Mouse (Mus musculus): ENCODE data around the gene Pcdh7. TPM values are rescaled to one million over a fixed set of nuclear protein-coding genes. Genes with fewer than 3 reads are reported as not detected.
A peak's percentile ranks its signal among the peaks of the same experiment; 100 is the strongest.
"Not testable (repeated sequence)": the region's sequence is repeated elsewhere in the genome, so short reads cannot be mapped to it uniquely, and the experiment has no call there.

Pcdh7 gene
- 4.2 and 6.3 TPM in 2 replicates for polyA plus RNA-seq (2016; fragmentation: Nextera tagmentation; extraction: Ambion mirVana)

DNA sequence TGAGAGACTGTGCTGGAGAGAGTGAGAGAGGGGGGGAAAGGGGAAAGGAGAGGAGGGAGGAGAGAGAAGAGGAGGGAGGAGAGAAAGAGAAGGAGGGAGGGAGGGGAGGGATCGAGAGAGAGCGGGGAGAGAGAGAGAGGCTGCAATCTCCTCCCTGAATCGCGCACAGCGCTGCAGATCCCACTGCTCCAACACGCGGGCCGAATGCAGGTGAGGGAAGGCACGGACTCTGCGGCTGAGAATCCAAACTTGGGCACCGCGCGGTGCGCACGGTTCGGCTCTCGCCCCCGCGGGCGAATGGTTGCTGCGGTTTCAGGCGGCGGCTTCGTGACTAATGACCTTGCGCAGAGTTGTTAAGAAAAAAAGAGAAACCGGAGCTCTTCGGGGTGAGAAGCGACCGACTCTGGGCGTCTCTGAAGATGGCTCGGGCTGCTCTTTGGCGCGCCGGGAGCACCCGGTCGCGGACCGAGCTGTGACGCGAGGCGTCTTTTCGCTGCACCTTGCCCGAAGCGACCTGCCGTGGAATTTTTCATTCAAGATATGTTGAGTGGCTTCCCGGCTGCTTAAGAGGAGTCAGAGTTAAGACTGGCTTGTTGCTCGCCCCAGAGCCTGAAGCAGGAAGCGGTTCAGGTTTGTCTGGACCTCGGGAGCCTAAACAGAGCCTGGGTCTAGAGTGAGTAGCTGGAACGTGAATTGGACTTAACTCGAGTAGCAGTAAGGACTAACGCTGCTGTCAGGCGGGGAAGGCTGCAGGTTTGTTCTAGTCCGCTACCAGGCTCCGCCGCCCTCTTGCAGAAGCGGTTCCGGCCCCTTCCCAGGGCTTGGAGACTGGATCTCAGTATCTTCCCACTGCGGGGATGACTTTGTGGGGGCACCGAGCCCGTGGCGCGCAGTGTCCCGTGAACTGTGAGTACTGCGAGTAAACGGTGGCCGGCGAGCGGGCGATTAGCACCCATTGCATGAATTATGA is at the start of gene Pcdh7:
Gene Pcdh7, plus strand, starts transcription at position 62 of the 970 bp plus-strand sequence.
- under 1% methylated on average over 70 of the region's 70 CpGs for WGBS
- Histone ChIP-seq H3K4me3 (peak within 1 kb of the TSS; percentile 69), H3K27me3 (ENCODE audit: insufficient read depth, poor library complexity, severe bottlenecking) (peaks cover 45% of the 10 kb centered on the region), H3K4me1 (replicated peaks) (peaks cover 26% of the 10 kb centered on the region), H3K9me3 (no peaks in the 10 kb centered on the region), H3K27ac (peak within 1 kb of the TSS; percentile 89), H3K36me3 (no peaks in the 10 kb centered on the region)
- peak; percentile 69 for DNase-seq (ENCODE audit: low spot score)

DNA sequence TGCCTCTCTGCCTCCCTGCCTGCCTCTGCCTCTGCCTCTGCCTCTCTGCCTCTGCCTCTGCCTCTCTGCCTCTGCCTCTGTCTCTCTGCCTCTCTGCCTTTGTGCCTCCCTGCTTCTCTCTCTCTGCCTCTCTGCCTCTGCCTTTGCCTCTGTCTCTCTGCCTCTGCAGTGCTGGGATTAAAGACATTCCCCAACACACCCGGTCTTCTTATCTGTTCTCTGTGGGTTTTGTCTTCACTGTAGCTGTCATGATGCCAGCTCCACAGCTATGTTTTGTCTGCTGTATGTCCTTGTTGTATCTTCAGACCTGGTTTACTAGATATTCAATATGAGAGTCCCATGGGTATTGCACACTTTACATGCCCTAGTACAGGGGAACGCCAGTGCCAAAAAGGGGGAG is 40.8 kb upstream of the Pcdh7 start:
- WGBS = 78% methylated on average over 2 of the region's 2 CpGs
- H3K4me1 ChIP-seq (replicated peaks); H3K36me3 ChIP-seq; H3K27me3 ChIP-seq (ENCODE audit: insufficient read depth, poor library complexity, severe bottlenecking); H3K9me3 ChIP-seq; DNase-seq (ENCODE audit: low spot score); H3K4me3 ChIP-seq; H3K27ac ChIP-seq: not testable (repeated sequence)

DNA sequence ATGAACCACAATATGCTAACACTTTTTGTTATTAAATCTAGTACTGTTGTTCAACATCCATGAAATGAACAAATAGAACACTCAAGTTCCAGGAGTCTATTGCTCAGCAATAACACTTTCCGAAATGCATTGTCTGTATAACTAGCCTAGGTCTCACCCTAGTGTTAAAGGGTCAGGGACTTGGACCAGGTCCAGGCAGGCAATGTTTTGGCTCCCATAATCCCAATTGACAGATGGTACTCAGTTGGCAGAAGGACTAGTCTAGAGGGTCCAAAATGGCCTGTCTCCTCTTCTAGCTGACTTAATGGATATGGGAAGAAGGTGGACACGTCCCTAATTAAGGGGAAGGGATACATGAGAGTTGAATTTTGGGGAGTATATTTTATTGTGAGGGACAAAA is 9.4 kb upstream of the Pcdh7 start:
- H3K9me3 ChIP-seq = no peaks in the 10 kb centered on the region
- H3K4me1 ChIP-seq (replicated peaks) = no peaks in the 10 kb centered on the region
- 82% methylated on average over 2 of the region's 2 CpGs for WGBS
- 0 out of 2 replicates have a peak, but pooled peaks cover 3% of the 10 kb centered on the region for H3K27me3 ChIP-seq (ENCODE audit: insufficient read depth, poor library complexity, severe bottlenecking)
- no peak overlapping the region for H3K4me3 ChIP-seq
- H3K27ac ChIP-seq = no peak overlapping the region
- DNase-seq (ENCODE audit: low spot score) = no peak
- H3K36me3 ChIP-seq = no peaks in the 10 kb centered on the region

DNA sequence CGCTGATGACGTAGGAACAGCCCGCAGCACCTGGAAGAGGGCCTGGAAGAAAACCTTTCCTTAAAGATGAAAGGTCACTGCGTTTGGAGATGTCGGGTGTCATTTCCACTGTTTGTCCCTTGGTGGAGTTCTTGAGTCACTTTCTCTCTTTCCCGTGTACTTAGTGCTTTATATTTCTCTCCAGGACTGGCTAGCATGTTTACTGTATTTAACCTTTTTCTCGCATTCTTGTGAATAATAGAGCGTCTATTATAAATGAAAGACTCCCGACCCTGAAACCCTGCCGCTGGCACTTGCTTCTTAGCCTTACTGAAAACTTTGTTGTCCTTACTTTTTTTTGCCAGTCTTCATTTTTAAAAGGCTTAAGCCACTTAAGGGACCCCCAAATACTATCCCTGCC is 3.8 kb upstream of the Pcdh7 start:
- peak overlapping the region; percentile 89; the same call in 1 of the 2 replicates for H3K27ac ChIP-seq
- peak overlapping the region; percentile 69 for H3K4me3 ChIP-seq
- WGBS = under 1% methylated on average over 10 of the region's 10 CpGs
- peak; percentile 14 for DNase-seq (ENCODE audit: low spot score)
- peaks cover 2% of the 10 kb centered on the region for H3K4me1 ChIP-seq (replicated peaks)
- peaks cover 11% of the 10 kb centered on the region; the same call in 1 of the 2 replicates for H3K27me3 ChIP-seq (ENCODE audit: insufficient read depth, poor library complexity, severe bottlenecking)
- no peaks in the 10 kb centered on the region for H3K9me3 ChIP-seq
- no peaks in the 10 kb centered on the region for H3K36me3 ChIP-seq

DNA sequence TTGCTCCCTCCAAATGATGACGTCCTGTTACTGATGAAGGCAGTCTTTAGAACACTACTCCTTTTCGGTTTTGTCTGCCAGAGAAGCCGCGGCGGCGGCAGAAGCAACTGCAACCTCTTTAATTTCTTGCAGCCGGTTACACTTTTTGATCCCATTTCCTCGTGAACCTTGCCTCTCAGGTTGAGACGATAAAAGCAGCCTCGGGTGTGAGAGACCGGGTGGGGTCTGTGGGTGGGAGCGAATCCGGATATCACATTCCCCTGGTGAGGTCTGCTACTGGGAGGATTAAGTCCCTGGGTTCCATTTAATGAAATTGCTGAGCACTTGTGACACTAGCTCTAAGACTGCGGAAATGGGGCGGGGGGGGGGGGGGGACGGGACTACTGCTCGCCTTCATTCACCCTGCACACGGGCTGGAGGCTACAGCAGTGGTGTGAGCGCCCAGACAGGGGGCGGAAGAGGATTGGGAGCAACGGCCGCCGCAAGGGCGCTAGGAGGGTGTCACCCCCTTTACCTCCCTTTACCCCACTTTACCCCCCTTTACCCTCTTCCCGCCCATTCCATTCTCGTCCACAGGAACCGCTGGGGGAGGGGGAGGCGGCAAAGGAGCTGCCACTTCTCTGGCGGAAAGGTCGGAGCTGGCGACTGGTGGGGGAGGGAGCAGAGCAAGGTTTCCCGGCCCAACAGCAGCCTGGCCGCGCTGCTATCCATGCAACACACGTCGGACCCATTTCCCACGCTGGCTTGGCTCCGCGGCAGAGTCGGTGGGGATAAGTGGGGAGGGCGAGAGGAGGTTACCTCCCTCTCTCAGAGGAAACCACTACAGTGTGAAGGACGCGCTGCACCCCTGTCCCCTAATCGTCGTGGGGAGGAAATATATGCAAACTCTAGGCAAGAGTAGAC is 2.9 kb upstream of the Pcdh7 start:
- DNase-seq (ENCODE audit: low spot score) = peak; percentile 83
- Histone ChIP-seq H3K27me3 (ENCODE audit: insufficient read depth, poor library complexity, severe bottlenecking) (peaks cover 20% of the 10 kb centered on the region), H3K4me1 (replicated peaks) (peaks cover 11% of the 10 kb centered on the region), H3K9me3 (no peaks in the 10 kb centered on the region), H3K36me3 (no peaks in the 10 kb centered on the region), H3K27ac (peak overlapping the region; percentile 89), H3K4me3 (peak overlapping the region; percentile 69)
- under 1% methylated on average over 45 of the region's 45 CpGs for WGBS

DNA sequence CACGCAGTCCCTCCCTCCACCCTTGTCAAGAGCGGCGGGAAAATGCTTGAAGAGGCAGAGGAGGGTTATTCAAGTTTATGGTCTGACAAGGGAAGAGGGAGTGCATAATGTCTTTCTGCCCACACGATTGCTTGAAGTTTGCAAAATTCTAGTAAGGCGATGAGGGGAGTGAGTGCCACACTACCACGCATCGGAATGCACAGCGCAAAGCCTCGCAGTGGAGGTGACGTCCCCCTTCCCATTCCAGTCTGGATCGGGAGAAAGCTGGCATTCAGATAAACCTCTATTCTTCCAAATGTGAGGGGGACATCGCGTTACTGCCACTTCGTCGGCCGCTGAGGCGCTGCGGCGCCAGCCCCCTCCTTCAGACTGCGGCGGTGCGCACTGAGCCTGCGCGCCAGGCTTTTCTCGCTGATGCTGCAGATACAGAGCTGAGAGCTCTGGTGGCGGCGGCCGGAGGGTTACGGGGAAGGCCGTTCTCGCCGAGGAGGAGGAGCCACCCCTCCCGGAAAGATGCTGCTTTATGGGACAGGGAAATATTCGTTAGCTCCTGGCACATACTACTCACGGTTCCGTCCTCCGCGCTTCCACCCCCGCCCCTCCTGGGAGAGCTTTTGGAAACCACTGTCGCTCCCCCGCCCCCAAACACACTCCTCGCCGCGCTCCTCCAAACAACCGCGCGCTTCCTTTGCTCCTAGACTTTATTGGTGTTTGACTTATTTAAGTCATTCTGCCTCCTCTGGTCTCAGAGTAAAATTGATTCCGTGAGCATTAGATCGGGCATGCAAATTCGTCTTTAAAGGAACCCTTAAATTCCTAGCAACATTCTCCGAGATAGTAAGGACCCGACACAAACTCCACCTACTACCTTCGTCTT is 2.0 kb upstream of the Pcdh7 start:
- Histone ChIP-seq H3K4me3 (peak overlapping the region; percentile 69), H3K4me1 (replicated peaks) (peaks cover 20% of the 10 kb centered on the region), H3K36me3 (no peaks in the 10 kb centered on the region), H3K9me3 (no peaks in the 10 kb centered on the region), H3K27ac (peak overlapping the region; percentile 89), H3K27me3 (ENCODE audit: insufficient read depth, poor library complexity, severe bottlenecking) (peaks cover 29% of the 10 kb centered on the region)
- WGBS = under 1% methylated on average over 53 of the region's 53 CpGs
- peak; percentile 81 for DNase-seq (ENCODE audit: low spot score)

DNA sequence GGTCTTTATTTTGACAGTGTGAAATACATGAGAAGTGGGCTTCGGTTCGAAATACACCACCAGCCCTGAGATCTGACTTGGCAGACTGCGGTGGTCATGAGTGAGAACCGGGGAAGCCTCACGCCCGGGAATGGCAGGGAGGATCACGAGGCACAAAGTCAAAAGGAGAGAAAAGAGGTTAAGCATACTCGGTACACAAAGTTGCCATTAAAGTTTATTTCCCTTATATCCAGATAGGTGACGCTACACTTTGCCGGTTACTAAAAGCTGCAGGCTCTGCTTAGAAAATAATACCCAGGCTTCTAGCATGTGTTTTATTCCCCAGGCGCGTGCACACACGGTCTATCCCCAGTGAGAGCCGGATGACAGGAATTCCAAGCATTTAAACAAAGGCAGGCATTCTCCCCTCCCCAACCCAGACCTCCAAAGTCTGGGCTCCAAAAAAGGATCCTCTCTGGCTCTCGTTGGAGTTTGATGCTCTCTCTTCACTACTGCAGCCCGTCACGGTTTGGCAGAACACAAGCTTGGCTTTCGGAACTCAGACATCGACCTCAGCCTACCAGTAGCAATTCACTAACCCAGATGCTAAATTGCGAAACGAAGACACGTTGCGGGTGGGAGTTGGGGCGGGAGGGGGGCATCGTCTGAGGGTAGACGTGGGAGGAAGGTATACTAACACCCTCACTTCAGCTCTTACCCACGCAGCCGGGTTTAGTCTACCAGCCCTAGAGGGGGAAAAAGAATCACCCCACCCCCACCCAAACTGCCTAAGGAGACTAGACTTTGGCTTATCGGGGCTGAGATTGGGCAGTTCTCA is 1.1 kb upstream of the Pcdh7 start:
- WGBS = under 1% methylated on average over 29 of the region's 29 CpGs
- peak; percentile 60 for DNase-seq (ENCODE audit: low spot score)
- Histone ChIP-seq H3K27me3 (ENCODE audit: insufficient read depth, poor library complexity, severe bottlenecking) (peaks cover 37% of the 10 kb centered on the region), H3K27ac (peak overlapping the region; percentile 89), H3K9me3 (no peaks in the 10 kb centered on the region), H3K4me3 (peak overlapping the region; percentile 69), H3K36me3 (no peaks in the 10 kb centered on the region), H3K4me1 (replicated peaks) (peaks cover 26% of the 10 kb centered on the region)

DNA sequence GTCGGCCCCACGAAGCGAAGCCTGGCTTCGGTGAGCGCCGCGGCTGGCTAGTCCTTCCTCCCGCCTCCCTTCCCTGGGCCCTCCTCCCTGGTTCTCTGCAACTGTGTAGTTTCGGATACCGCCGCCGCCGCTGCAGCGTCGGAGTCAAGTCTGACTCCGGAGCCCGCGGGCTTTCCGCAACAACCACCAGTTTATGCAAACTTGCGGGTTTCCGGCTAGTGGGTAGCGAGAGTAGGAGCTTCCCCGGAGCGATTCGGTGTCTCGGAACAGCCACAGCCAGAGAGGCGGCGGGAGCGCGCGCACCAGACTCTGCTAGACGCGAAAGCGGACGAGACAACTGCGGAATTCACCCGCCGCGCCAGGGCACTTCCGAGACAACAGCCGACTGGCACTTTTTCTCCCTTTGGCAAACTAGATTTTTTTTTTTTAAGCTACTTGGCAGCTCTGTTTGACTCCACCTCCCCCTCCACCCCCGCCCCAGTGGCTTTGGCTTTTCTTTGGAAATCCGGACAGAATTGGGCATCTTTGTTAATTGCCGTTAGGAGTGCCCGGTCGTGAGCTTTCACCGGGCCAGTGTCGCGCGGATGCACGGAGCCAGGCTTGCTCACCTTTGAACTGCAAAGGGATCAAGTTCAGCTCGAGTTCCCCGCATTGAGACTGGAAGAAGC is 395 bp upstream of the Pcdh7 start:
- Histone ChIP-seq H3K9me3 (no peaks in the 10 kb centered on the region), H3K27ac (peak overlapping the region; percentile 89), H3K4me3 (peak overlapping the region; percentile 69), H3K36me3 (no peaks in the 10 kb centered on the region), H3K27me3 (ENCODE audit: insufficient read depth, poor library complexity, severe bottlenecking) (peaks cover 45% of the 10 kb centered on the region), H3K4me1 (replicated peaks) (peaks cover 26% of the 10 kb centered on the region)
- peak; percentile 81 for DNase-seq (ENCODE audit: low spot score)
- WGBS = under 1% methylated on average over 53 of the region's 53 CpGs

DNA sequence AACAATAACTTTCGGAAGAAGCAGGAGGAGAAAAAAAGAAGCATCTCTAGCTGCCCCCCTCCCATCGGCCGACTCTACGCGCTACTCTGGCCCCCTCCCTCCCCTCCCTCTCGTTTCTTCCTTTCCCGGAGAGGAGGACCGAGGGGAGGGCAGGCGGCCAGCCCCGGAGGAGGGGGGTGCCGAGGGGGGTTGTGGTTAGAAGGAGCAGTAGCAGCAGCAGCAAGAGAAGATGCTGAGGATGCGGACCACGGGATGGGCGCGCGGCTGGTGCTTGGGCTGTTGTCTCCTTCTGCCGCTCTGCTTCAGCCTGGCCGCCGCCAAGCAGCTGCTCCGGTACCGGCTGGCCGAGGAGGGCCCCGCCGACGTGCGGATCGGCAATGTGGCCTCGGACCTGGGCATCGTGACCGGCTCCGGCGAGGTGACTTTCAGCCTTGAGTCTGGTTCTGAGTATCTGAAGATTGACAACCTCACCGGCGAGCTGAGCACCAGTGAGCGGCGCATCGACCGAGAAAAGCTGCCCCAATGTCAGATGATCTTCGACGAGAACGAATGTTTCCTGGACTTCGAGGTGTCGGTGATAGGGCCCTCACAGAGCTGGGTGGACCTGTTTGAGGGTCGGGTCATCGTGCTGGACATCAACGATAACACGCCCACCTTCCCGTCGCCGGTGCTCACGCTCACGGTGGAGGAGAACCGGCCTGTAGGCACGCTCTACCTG is 1.3 kb downstream of the Pcdh7 start:
- DNase-seq (ENCODE audit: low spot score) = peak; percentile 66
- under 1% methylated on average over 52 of the region's 54 CpGs for WGBS
- Histone ChIP-seq H3K4me3 (peak overlapping the region; percentile 69), H3K36me3 (no peaks in the 10 kb centered on the region), H3K27ac (peak overlapping the region; percentile 89), H3K27me3 (ENCODE audit: insufficient read depth, poor library complexity, severe bottlenecking) (peaks cover 45% of the 10 kb centered on the region), H3K4me1 (replicated peaks) (peaks cover 26% of the 10 kb centered on the region), H3K9me3 (no peaks in the 10 kb centered on the region)

DNA sequence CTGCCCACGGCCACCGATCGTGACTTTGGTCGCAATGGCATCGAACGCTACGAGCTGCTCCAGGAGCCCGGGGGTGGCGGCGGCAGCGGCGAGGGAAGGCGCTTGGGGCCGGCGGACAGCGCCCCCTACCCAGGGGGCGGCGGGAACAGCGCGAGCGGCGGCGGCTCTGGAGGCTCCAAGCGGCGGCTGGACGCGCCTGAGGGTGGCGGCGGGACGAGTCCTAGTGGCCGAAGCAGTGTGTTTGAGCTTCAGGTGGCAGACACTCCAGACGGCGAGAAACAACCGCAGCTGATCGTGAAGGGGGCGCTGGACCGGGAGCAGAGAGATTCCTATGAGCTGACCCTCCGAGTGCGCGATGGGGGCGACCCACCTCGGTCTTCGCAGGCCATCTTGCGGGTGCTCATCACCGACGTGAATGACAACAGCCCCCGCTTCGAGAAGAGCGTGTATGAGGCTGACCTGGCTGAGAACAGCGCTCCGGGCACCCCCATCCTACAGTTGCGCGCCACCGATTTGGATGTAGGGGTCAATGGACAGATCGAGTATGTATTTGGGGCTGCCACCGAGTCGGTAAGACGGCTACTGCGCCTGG is 1.9 kb downstream of the Pcdh7 start:
- Histone ChIP-seq H3K4me1 (replicated peaks) (peaks cover 26% of the 10 kb centered on the region), H3K27me3 (ENCODE audit: insufficient read depth, poor library complexity, severe bottlenecking) (peaks cover 45% of the 10 kb centered on the region), H3K36me3 (no peaks in the 10 kb centered on the region), H3K27ac (peak overlapping the region; percentile 89), H3K9me3 (no peaks in the 10 kb centered on the region), H3K4me3 (peak overlapping the region; percentile 69)
- 1% methylated on average over 59 of the region's 59 CpGs for WGBS
- DNase-seq (ENCODE audit: low spot score) = peak; percentile 62
